ENCODE assay signal across 11 mouse cellular contexts in genomic region chr10:76809916-76810660, GRCm38 (mm10).
DNase-seq lines count a peak whose midpoint lies in the region; ATAC-seq lines count a peak whose summit lies in the region.
"Had no signal": no experiment of that assay in that cellular context is flagged by ENCODE, and none has a peak within 500 bp of the region (broad histone marks: within the 10 kb centered on the region; RNA-seq: fewer than 3 reads in every experiment).

No protein-coding gene starts in this region.

- WGBS in embryonic facial prominence, embryonic 11.5 days = 70% methylated on average over 7 of the region's 7 CpGs
- WGBS in embryonic facial prominence, embryonic 10.5 days = 69% methylated on average over 7 of the region's 7 CpGs
- 34% methylated on average over 7 of the region's 7 CpGs for WGBS in hindbrain, embryonic 14.5 days
- 46% methylated on average over 7 of the region's 7 CpGs for WGBS in neural tube, embryonic 11.5 days

- no peak overlapping the region for H3K4me3 ChIP-seq in embryonic facial prominence, embryonic 11.5 days (ENCODE audit: low read depth, low read length)
- H3K4me3 ChIP-seq in embryonic facial prominence, embryonic 10.5 days = no peak overlapping the region
- no peak overlapping the region for H3K4me3 ChIP-seq in hindbrain, embryonic 14.5 days (replicated peaks; ENCODE audit: low read length)
- no peak overlapping the region for H3K4me3 ChIP-seq in neural tube, embryonic 11.5 days (ENCODE audit: low read depth, low read length)
- H3K4me3 ChIP-seq: heart, embryonic 13.5 days; stomach, embryonic 15.5 days had no signal

- H3K36me3 ChIP-seq in embryonic facial prominence, embryonic 11.5 days (replicated peaks; ENCODE audit: control insufficient read depth, insufficient read depth, low read depth, low read length) = no peaks in the 10 kb centered on the region
- 0 out of 2 replicates have a peak, but pooled peaks cover 2% of the 10 kb centered on the region for H3K36me3 ChIP-seq in embryonic facial prominence, embryonic 10.5 days (replicated peaks)
- H3K36me3 ChIP-seq in hindbrain, embryonic 14.5 days (replicated peaks; ENCODE audit: control insufficient read depth, insufficient read depth) = no peaks in the 10 kb centered on the region
- no peaks in the 10 kb centered on the region for H3K36me3 ChIP-seq in neural tube, embryonic 11.5 days (ENCODE audit: control insufficient read depth, insufficient read depth, low read length)
- H3K36me3 ChIP-seq: heart, embryonic 13.5 days; stomach, embryonic 15.5 days had no signal

- no peak overlapping the region for H3K27ac ChIP-seq in embryonic facial prominence, embryonic 11.5 days (replicated peaks; ENCODE audit: low read depth, low read length)
- no peak overlapping the region for H3K27ac ChIP-seq in embryonic facial prominence, embryonic 10.5 days (replicated peaks)
- peak overlapping the region; percentile 64; the same call in 1 of the 2 replicates for H3K27ac ChIP-seq in hindbrain, embryonic 14.5 days
- H3K27ac ChIP-seq in neural tube, embryonic 11.5 days (ENCODE audit: low read depth, low read length) = peak overlapping the region; percentile 15
- H3K27ac ChIP-seq: heart, embryonic 13.5 days; stomach, embryonic 15.5 days had no signal

- H3K9me3 ChIP-seq in embryonic facial prominence, embryonic 11.5 days (replicated peaks; ENCODE audit: control insufficient read depth, low read length) = no peaks in the 10 kb centered on the region
- no peaks in the 10 kb centered on the region for H3K9me3 ChIP-seq in embryonic facial prominence, embryonic 10.5 days
- H3K9me3 ChIP-seq in hindbrain, embryonic 14.5 days (ENCODE audit: control insufficient read depth, low read length) = no peaks in the 10 kb centered on the region
- no peaks in the 10 kb centered on the region for H3K9me3 ChIP-seq in neural tube, embryonic 11.5 days (ENCODE audit: control insufficient read depth, low read length)
- H3K9me3 ChIP-seq: heart, embryonic 13.5 days; stomach, embryonic 15.5 days had no signal

- no peak overlapping the region for H3K4me2 ChIP-seq in embryonic facial prominence, embryonic 11.5 days (ENCODE audit: low read depth, low read length)
- H3K4me2 ChIP-seq in hindbrain, embryonic 14.5 days (replicated peaks) = no peak overlapping the region
- no peak overlapping the region for H3K4me2 ChIP-seq in neural tube, embryonic 11.5 days (ENCODE audit: low read depth)
- H3K4me2 ChIP-seq: heart, embryonic 13.5 days; stomach, embryonic 15.5 days had no signal

- no peak for DNase-seq in embryonic facial prominence, embryonic 11.5 days (ENCODE audit: low spot score)
- no peak for DNase-seq in embryonic facial prominence, embryonic 10.5 days (ENCODE audit: low spot score)
- DNase-seq in embryo, embryonic 11 days = peak; percentile 45
- no peak for DNase-seq in hindbrain, embryonic 14.5 days (ENCODE audit: low spot score)
- DNase-seq in neural tube, embryonic 11.5 days (ENCODE audit: low spot score) = peak; percentile 38
- DNase-seq in heart, adult 8-10 months (ENCODE audit: low spot score) = no peak
- DNase-seq in heart, adult 18-20 months = no peak

- ATAC-seq in embryonic facial prominence, embryonic 11.5 days (replicated peaks; ENCODE audit: insufficient number of reproducible peaks, low FRiP score, low TSS enrichment, low read depth) = peak; percentile 84; the same call in 1 of the 2 replicates
- peak; percentile 59; the same call in 1 of the 2 replicates for ATAC-seq in hindbrain, embryonic 14.5 days (ENCODE audit: low FRiP score)
- peak; percentile 67; the same call in 1 of the 2 replicates for ATAC-seq in neural tube, embryonic 11.5 days (ENCODE audit: insufficient read depth, low FRiP score, low TSS enrichment)
- ATAC-seq in megakaryocyte, adult 5-6 weeks (ENCODE audit: poor library complexity, severe bottlenecking) = no peak
- ATAC-seq: intestine, postnatal 0 days had no signal

- no peak overlapping the region for H3K9ac ChIP-seq in embryonic facial prominence, embryonic 11.5 days (replicated peaks; ENCODE audit: low read length)
- H3K9ac ChIP-seq in hindbrain, embryonic 14.5 days = peak overlapping the region; percentile 31; the same call in 1 of the 2 replicates
- peak overlapping the region; percentile 22; the same call in 1 of the 2 replicates for H3K9ac ChIP-seq in neural tube, embryonic 11.5 days (ENCODE audit: low read length)
- H3K9ac ChIP-seq: heart, embryonic 13.5 days; stomach, embryonic 15.5 days had no signal

- no peaks in the 10 kb centered on the region for H3K4me1 ChIP-seq in embryonic facial prominence, embryonic 11.5 days (ENCODE audit: control insufficient read depth, insufficient read depth, low read length)
- H3K4me1 ChIP-seq in embryonic facial prominence, embryonic 10.5 days = peaks cover 14% of the 10 kb centered on the region
- peaks cover 14% of the 10 kb centered on the region for H3K4me1 ChIP-seq in hindbrain, embryonic 14.5 days (replicated peaks; ENCODE audit: control insufficient read depth, insufficient read depth, low read length)
- peaks cover 12% of the 10 kb centered on the region; the same call in 1 of the 2 replicates for H3K4me1 ChIP-seq in neural tube, embryonic 11.5 days (ENCODE audit: control insufficient read depth, insufficient read depth, low read length)
- H3K4me1 ChIP-seq: stomach, embryonic 15.5 days had no signal

- no peaks in the 10 kb centered on the region for H3K27me3 ChIP-seq in embryonic facial prominence, embryonic 11.5 days (ENCODE audit: control insufficient read depth, insufficient read depth, low read length)
- H3K27me3 ChIP-seq in embryonic facial prominence, embryonic 10.5 days (replicated peaks; ENCODE audit: low read depth, poor library complexity, severe bottlenecking) = no peaks in the 10 kb centered on the region
- H3K27me3 ChIP-seq in hindbrain, embryonic 14.5 days (ENCODE audit: control insufficient read depth, insufficient read depth, low read length) = no peaks in the 10 kb centered on the region
- no peaks in the 10 kb centered on the region for H3K27me3 ChIP-seq in neural tube, embryonic 11.5 days (ENCODE audit: control insufficient read depth, insufficient read depth, low read length)
- H3K27me3 ChIP-seq: heart, embryonic 13.5 days; stomach, embryonic 15.5 days had no signal

Comparison
In these comparisons a context has a peak if more than half of its experiments do, and no peak if none do; other contexts are left out.
1. DNase-seq: peak in embryo, embryonic 11 days (single experiment) and neural tube, embryonic 11.5 days (single experiment); none in embryonic facial prominence, embryonic 11.5 days (single experiment), embryonic facial prominence, embryonic 10.5 days (single experiment), hindbrain, embryonic 14.5 days (single experiment), heart, adult 8-10 months (single experiment) and heart, adult 18-20 months (0 of 2).
2. H3K27ac ChIP-seq: peak in hindbrain, embryonic 14.5 days (single experiment) and neural tube, embryonic 11.5 days (single experiment); none in embryonic facial prominence, embryonic 11.5 days (single experiment) and embryonic facial prominence, embryonic 10.5 days (single experiment).